Mouse (Mus musculus) CH12F3 (cell line): ENCODE measurements around the gene Wnt3.

Experiments used
- in situ Hi-C: fragments of 300-500 bp; cut with MboI; formaldehyde crosslinking; loops from 2 replicates; pipeline ENCODE4 v1.14.3; 2020; ENCODE audit warnings: low sequenced_read_pairs

Gene Wnt3

GRCm38 (mm10) chr11:103771160-103771817 lies 2.7 kb upstream of the Wnt3 start:
- in situ Hi-C loops: no loop called here

GRCm38 (mm10) chr11:103772505-103773386 lies 1.2 kb upstream of the Wnt3 start:
- in situ Hi-C loops: no loop called here

GRCm38 (mm10) chr11:103774228-103774530 lies 229 bp downstream of the Wnt3 start:
- in situ Hi-C loops: no loop called here

GRCm38 (mm10) chr11:103780152-103780551 lies 6.2 kb downstream of the Wnt3 start:
- in situ Hi-C loops: no loop called here

- in situ Hi-C loops: no loop called here
Measured at GRCm38 (mm10) chr11:103789951-103790350, 16.0 kb downstream of the Wnt3 start.

- in situ Hi-C loops: no loop called here
Measured at GRCm38 (mm10) chr11:103801128-103801527, 27.2 kb downstream of the Wnt3 start.

- in situ Hi-C loops: no loop called here
Measured at GRCm38 (mm10) chr11:103804126-103804525, 30.2 kb downstream of the Wnt3 start.

- in situ Hi-C loops: no loop called here
Measured at GRCm38 (mm10) chr11:103804804-103805203, 30.9 kb downstream of the Wnt3 start.

GRCm38 (mm10) chr11:103807966-103808365 lies 34.0 kb downstream of the Wnt3 start:
- in situ Hi-C loops: no loop called here

GRCm38 (mm10) chr11:103808771-103809610 lies 35.0 kb downstream of the Wnt3 start:
- in situ Hi-C loops: no loop called here

- in situ Hi-C loops: no loop called here
Measured at GRCm38 (mm10) chr11:103809611-103810598, 36.0 kb downstream of the Wnt3 start.

GRCm38 (mm10) chr11:103810631-103811030 lies 36.7 kb downstream of the Wnt3 start:
- in situ Hi-C loops: no loop called here

GRCm38 (mm10) chr11:103811246-103811645 lies 37.3 kb downstream of the Wnt3 start:
- in situ Hi-C loops: no loop called here

- in situ Hi-C loops: no loop called here
Measured at GRCm38 (mm10) chr11:103814808-103815207, 40.9 kb downstream of the Wnt3 start.

GRCm38 (mm10) chr11:103815986-103816385 lies 42.0 kb downstream of the Wnt3 start:
- in situ Hi-C loops: no loop called here

GRCm38 (mm10) chr11:103816719-103817118 lies 42.8 kb downstream of the Wnt3 start:
- in situ Hi-C loops: no loop called here

- in situ Hi-C loops: no loop called here
Measured at GRCm38 (mm10) chr11:103827201-103827600, 53.3 kb downstream of the Wnt3 start.

GRCm38 (mm10) chr11:103828866-103829265 lies 54.9 kb downstream of the Wnt3 start:
- in situ Hi-C loops: no loop called here

- in situ Hi-C loops: no loop called here
Measured at GRCm38 (mm10) chr11:103829956-103830355, 56.0 kb downstream of the Wnt3 start.

GRCm38 (mm10) chr11:103830476-103830875 lies 56.5 kb downstream of the Wnt3 start:
- in situ Hi-C loops: no loop called here
